Mouse (Mus musculus) thymus, adult 2 months (tissue): ENCODE results near the gene Cenpb.

Source experiments
- CTCF ChIP-seq: fragments of 200-500 bp; IDR thresholded peaks from 2 replicates; pipeline ENCODE4 v1.5.1; 2012; ENCODE audit warnings: mild to moderate bottlenecking, control low read depth, low read length, moderate library complexity, borderline replicate concordance; ENCODE audit not compliant: control insufficient read depth, poor library complexity, insufficient read depth; ENCODE audit errors: extremely low read depth
- POLR2A ChIP-seq: fragments of 200-500 bp; IDR thresholded peaks from 2 replicates; pipeline ENCODE4 v1.6.1; 2012; ENCODE audit warnings: mild to moderate bottlenecking, low read length, control low read depth, moderate library complexity; ENCODE audit not compliant: control insufficient read depth, poor library complexity, insufficient read depth; ENCODE audit errors: extremely low read depth

GRCm38 (mm10) chr2:131159938-131160581 lies 19.8 kb downstream of the Cenpb start, which contains the start of gene 1700037H04Rik:
- TF ChIP-seq POLR2A (peak; percentile 82), CTCF (0 out of 2 replicates have a peak, but pooled peaks have one; percentile 18)
